Mouse (Mus musculus): Measurements from ENCODE around the gene Vsir. TPM values are rescaled to one million over a fixed set of nuclear protein-coding genes. Genes with fewer than 3 reads are reported as not detected.

Gene Vsir
- 22.9 to 24.6 TPM (median 24.2 TPM) in 4 replicates for total RNA-seq (2023)

GRCm38 (mm10) chr10:60346701-60347405 lies at the start of gene Vsir:
Gene Vsir, plus strand, starts transcription at chr10:60346851.

GRCm38 (mm10) chr10:60399449-60399848 lies 52.8 kb downstream of the Vsir start, which contains the start of gene Gm17455:
Gene Gm17455, plus strand, starts transcription at chr10:60399726.

Other genes starting within 250 kb of the Vsir start
- 0.55 to 1.2 TPM (median 0.92 TPM) in 4 replicates for gene Spock2, start 240.6 kb upstream of the Vsir start, total RNA-seq (2023)
- 129 to 156 TPM (median 134 TPM) in 4 replicates for gene Chst3, start 127.6 kb upstream of the Vsir start, total RNA-seq (2023)
- 613 to 637 TPM (median 625 TPM) in 4 replicates for gene Psap, start 69.2 kb upstream of the Vsir start, total RNA-seq (2023)
- gene Gm17455, start 52.9 kb downstream of the Vsir start, total RNA-seq (2023): not detected in 4 replicates